Comparison of ENCODE assay signal across 8 mouse cellular contexts in the genomic region with DNA sequence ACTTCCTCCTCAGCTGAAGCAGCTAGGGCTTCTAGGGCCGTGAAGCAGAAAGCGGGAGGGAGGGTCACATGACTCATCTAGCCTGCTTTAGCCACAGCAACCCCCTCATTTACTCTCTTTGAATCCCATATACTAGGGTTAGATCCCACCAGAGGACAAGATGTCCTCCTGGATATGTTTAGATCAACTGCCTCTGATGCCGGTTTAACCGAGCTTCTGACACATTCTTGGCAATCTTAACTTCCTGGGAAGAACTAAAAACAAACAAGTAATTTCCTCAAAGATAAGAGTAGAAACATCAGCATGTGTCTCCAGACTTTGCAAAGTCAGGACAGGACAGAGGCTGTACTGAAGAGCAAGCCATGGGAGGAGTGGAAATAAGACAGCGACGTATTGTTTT. TPM values are rescaled to one million over a fixed set of nuclear protein-coding genes. Genes with fewer than 3 reads are reported as not detected.
DNase-seq lines count a peak whose midpoint lies in the region; ATAC-seq and TF ChIP-seq lines count a peak whose summit lies in the region.
"Had no signal": no experiment of that assay in that cellular context is flagged by ENCODE, and none has a peak within 500 bp of the region (broad histone marks: within the 10 kb centered on the region; RNA-seq: fewer than 3 reads in every experiment).

No protein-coding gene starts in this region.

- ATAC-seq in lung, embryonic 15.5 days (ENCODE audit: borderline replicate concordance, extremely low read depth, low FRiP score, low TSS enrichment), result peak; percentile 88

- no peak for TF ChIP-seq POLR2A in kidney, adult 2 months (IDR thresholded peaks at IDR 0.05; ENCODE audit: low read depth, low read length)
- no peak for TF ChIP-seq POLR2A in cerebellum, adult 2 months (IDR thresholded peaks at IDR 0.05; ENCODE audit: borderline replicate concordance, insufficient read depth, low read length)

- H3K4me2 ChIP-seq in lung, embryonic 15.5 days, result no peak overlapping the region

- no peak overlapping the region for H3K9ac ChIP-seq in lung, embryonic 15.5 days

- WGBS in kidney, adult 2 months, result 44% methylated on average over 6 of the region's 6 CpGs
- 26% methylated on average over 6 of the region's 6 CpGs for WGBS in lung, embryonic 15.5 days
- WGBS in cerebellum, adult 2 months, result 70% methylated on average over 6 of the region's 6 CpGs

- no peaks in the 10 kb centered on the region for H3K27me3 ChIP-seq in kidney, adult 2 months (replicated peaks; ENCODE audit: control insufficient read depth, insufficient read depth, low read length)
- no peaks in the 10 kb centered on the region for H3K27me3 ChIP-seq in lung, embryonic 15.5 days
- H3K27me3 ChIP-seq in cerebellum, adult 2 months (ENCODE audit: control insufficient read depth, insufficient read depth, low read length), result no peaks in the 10 kb centered on the region

- no peak for TF ChIP-seq CTCF in kidney, adult 2 months (conservative IDR thresholded peaks at IDR 0.05; ENCODE audit: insufficient read depth, insufficient read length, low read depth, low read length)
- TF ChIP-seq CTCF in cerebellum, adult 2 months (IDR thresholded peaks at IDR 0.05; ENCODE audit: borderline replicate concordance, insufficient read depth, low read depth, low read length), result no peak

- no peaks in the 10 kb centered on the region for H3K4me1 ChIP-seq in brown adipose tissue, adult 24 weeks (ENCODE audit: control insufficient read depth, insufficient read depth, insufficient read length, low read length)
- no peaks in the 10 kb centered on the region for H3K4me1 ChIP-seq in kidney, adult 2 months (ENCODE audit: control insufficient read depth, insufficient read depth, low read length)
- peaks cover 11% of the 10 kb centered on the region; the same call in 1 of the 2 replicates for H3K4me1 ChIP-seq in lung, embryonic 15.5 days
- H3K4me1 ChIP-seq in cerebellum, adult 2 months (ENCODE audit: control insufficient read depth, insufficient read depth, low read length), result no peaks in the 10 kb centered on the region

- no peaks in the 10 kb centered on the region for H3K9me3 ChIP-seq in lung, embryonic 15.5 days

- peak overlapping the region; percentile 76 for H3K27ac ChIP-seq in brown adipose tissue, adult 24 weeks (replicated peaks; ENCODE audit: low read depth, low read length)
- peak overlapping the region; percentile 89 for H3K27ac ChIP-seq in kidney, adult 2 months (ENCODE audit: insufficient read depth, low read depth, low read length)
- H3K27ac ChIP-seq in lung, embryonic 15.5 days, result peak overlapping the region; percentile 89
- H3K27ac ChIP-seq in cerebellum, adult 2 months (ENCODE audit: insufficient read depth, low read length), result no peak overlapping the region

- H3K4me3 ChIP-seq in brown adipose tissue, adult 24 weeks (ENCODE audit: insufficient read depth, low read depth, low read length), result no peak overlapping the region
- H3K4me3 ChIP-seq in kidney, adult 2 months (ENCODE audit: insufficient read depth, low read depth, low read length), result no peak overlapping the region
- H3K4me3 ChIP-seq in lung, embryonic 15.5 days, result no peak overlapping the region
- no peak overlapping the region for H3K4me3 ChIP-seq in cerebellum, adult 2 months (replicated peaks; ENCODE audit: insufficient read depth, low read depth, low read length)

- peak; percentile 59 for DNase-seq in MEL-GATA-1-ER (ENCODE audit: extremely low read depth, low read depth)
- peak; percentile 84 for DNase-seq in kidney, adult 2 months
- no peak for DNase-seq in cerebellum, adult 8-10 months
- no peak for DNase-seq in cerebellum, adult 2 months
- DNase-seq in neural tube, embryonic 10.5 days (ENCODE audit: extremely low spot score, low spot score), result no peak
- DNase-seq: gastrocnemius, postnatal 36 days had no signal

- H3K36me3 ChIP-seq in kidney, adult 2 months (ENCODE audit: control insufficient read depth, insufficient read depth, low read length), result no peaks in the 10 kb centered on the region
- H3K36me3 ChIP-seq in lung, embryonic 15.5 days, result peaks cover 7% of the 10 kb centered on the region; the same call in 1 of the 2 replicates

RNA-seq across cellular contexts. Expression of gene Tmem97, which starts 16.2 kb away (rescaled TPM):
- 14.8 and 20.7 TPM in 2 replicates for polyA plus RNA-seq in brown adipose tissue, adult 24 weeks (2012; ENCODE audit: insufficient read depth, insufficient read length, missing spikeins)
- polyA plus RNA-seq in kidney, adult 2 months (2012; rRNA removed), result 34.4 and 41.9 TPM in 2 replicates
- polyA plus RNA-seq in lung, embryonic 15.5 days (2015; fragmentation: Nextera tagmentation; extraction: Ambion mirVana), result 73.2 and 79.5 TPM in 2 replicates
- polyA plus RNA-seq in cerebellum, adult 2 months (2012; rRNA removed), result 15.6 and 15.9 TPM in 2 replicates

RNA-seq across cellular contexts. Expression of gene Ift20, which starts 30.6 kb away (rescaled TPM):
- 67.3 and 75.5 TPM in 2 replicates for polyA plus RNA-seq in brown adipose tissue, adult 24 weeks (2012; ENCODE audit: insufficient read depth, insufficient read length, missing spikeins)
- polyA plus RNA-seq in kidney, adult 2 months (2012; rRNA removed), result 57.2 and 61.6 TPM in 2 replicates
- polyA plus RNA-seq in lung, embryonic 15.5 days (2015; fragmentation: Nextera tagmentation; extraction: Ambion mirVana), result 134 and 137 TPM in 2 replicates
- 83.7 and 91.8 TPM in 2 replicates for polyA plus RNA-seq in cerebellum, adult 2 months (2012; rRNA removed)

RNA-seq across cellular contexts. Expression of gene Tnfaip1, which starts 30.6 kb away (rescaled TPM):
- 25.2 and 30.1 TPM in 2 replicates for polyA plus RNA-seq in brown adipose tissue, adult 24 weeks (2012; ENCODE audit: insufficient read depth, insufficient read length, missing spikeins)
- polyA plus RNA-seq in kidney, adult 2 months (2012; rRNA removed), result 33.0 and 33.3 TPM in 2 replicates
- 83.0 and 83.1 TPM in 2 replicates for polyA plus RNA-seq in lung, embryonic 15.5 days (2015; fragmentation: Nextera tagmentation; extraction: Ambion mirVana)
- polyA plus RNA-seq in cerebellum, adult 2 months (2012; rRNA removed), result 36.7 and 38.0 TPM in 2 replicates

RNA-seq across cellular contexts. Expression of gene Poldip2, which starts 54.8 kb away (rescaled TPM):
- polyA plus RNA-seq in brown adipose tissue, adult 24 weeks (2012; ENCODE audit: insufficient read depth, insufficient read length, missing spikeins), result 190 and 193 TPM in 2 replicates
- polyA plus RNA-seq in kidney, adult 2 months (2012; rRNA removed), result 115 and 118 TPM in 2 replicates
- polyA plus RNA-seq in lung, embryonic 15.5 days (2015; fragmentation: Nextera tagmentation; extraction: Ambion mirVana), result 158 TPM in 2 replicates
- polyA plus RNA-seq in cerebellum, adult 2 months (2012; rRNA removed), result 133 TPM in 2 replicates

RNA-seq across cellular contexts. Expression of gene Tmem199, which starts 54.8 kb away (rescaled TPM):
- 21.4 and 27.2 TPM in 2 replicates for polyA plus RNA-seq in brown adipose tissue, adult 24 weeks (2012; ENCODE audit: insufficient read depth, insufficient read length, missing spikeins)
- polyA plus RNA-seq in kidney, adult 2 months (2012; rRNA removed), result 14.0 and 15.9 TPM in 2 replicates
- 44.4 and 48.3 TPM in 2 replicates for polyA plus RNA-seq in lung, embryonic 15.5 days (2015; fragmentation: Nextera tagmentation; extraction: Ambion mirVana)
- polyA plus RNA-seq in cerebellum, adult 2 months (2012; rRNA removed), result 67.9 and 69.5 TPM in 2 replicates

Comparison
In these comparisons a context has a peak if more than half of its experiments do, and no peak if none do; other contexts are left out.
1. DNase-seq: peak in MEL-GATA-1-ER (single experiment) and kidney, adult 2 months (single experiment); none in cerebellum, adult 8-10 months (single experiment), cerebellum, adult 2 months (0 of 2) and neural tube, embryonic 10.5 days (single experiment).